Mouse (Mus musculus) MEL (cell line): ENCODE measurements around the gene Fbxo41. TPM values are rescaled to one million over a fixed set of nuclear protein-coding genes. Genes with fewer than 3 reads are reported as not detected.

Source experiments
- DNase-seq: peaks from one replicate; pipeline ENCODE4 v3.0.0; 2011; ENCODE audit warnings: low read depth, low spot score
- H3K27ac ChIP-seq: 2 replicates; pipeline ENCODE4 v1.5.1; 2012; ENCODE audit warnings: low read depth, mild to moderate bottlenecking, control low read depth, low read length, moderate library complexity; ENCODE audit not compliant: control insufficient read depth
- H3K27me3 ChIP-seq, 2 experiments: fragments of 150-350 bp in 1 of 2; sonication (generic) in 1 of 2; 2 replicates each; pipeline ENCODE4 v1.6.1; 2012; ENCODE audit warnings: low read length in 2 of 2, mild to moderate bottlenecking in 2 of 2, improper control_type of control experiment in 1 of 2, moderate library complexity in 1 of 2; ENCODE audit not compliant: insufficient read depth in 2 of 2, control insufficient read depth in 1 of 2
- H3K36me3 ChIP-seq, 2 experiments: 2 replicates each; pipeline ENCODE4 v1.6.1; 2012 to 2014; ENCODE audit warnings: low read length in 2 of 2, improper control_type of control experiment in 1 of 2, inconsistent platforms in 1 of 2, mild to moderate bottlenecking in 1 of 2; ENCODE audit not compliant: insufficient read depth in 2 of 2, control insufficient read depth in 1 of 2
- H3K4me1 ChIP-seq, 2 experiments: fragments of 150-350 bp in 1 of 2; sonication (generic) in 1 of 2; 2 replicates each; pipeline ENCODE4 v1.6.1; 2012; ENCODE audit warnings: low read length in 2 of 2, improper control_type of control experiment in 1 of 2, mild to moderate bottlenecking in 1 of 2; ENCODE audit not compliant: insufficient read depth in 2 of 2, control insufficient read depth in 1 of 2
- H3K4me3 ChIP-seq, 2 experiments: fragments of 150-350 bp in 1 of 2; sonication (generic) in 1 of 2; 2 replicates each; pipeline ENCODE4 v1.5.1; 2012; ENCODE audit warnings: low read depth in 2 of 2, low read length in 2 of 2, mild to moderate bottlenecking in 2 of 2, moderate library complexity in 2 of 2, control low read depth in 1 of 2, improper control_type of control experiment in 1 of 2; ENCODE audit not compliant: control insufficient read depth in 1 of 2, insufficient read depth in 1 of 2
- H3K79me2 ChIP-seq: 2 replicates; pipeline ENCODE4 v1.6.1; 2012; ENCODE audit warnings: mild to moderate bottlenecking, low read length, moderate library complexity; ENCODE audit not compliant: control insufficient read depth, poor library complexity, insufficient read depth
- H3K9ac ChIP-seq: 2 replicates; pipeline ENCODE4 v1.6.1; 2012; ENCODE audit warnings: low read depth, mild to moderate bottlenecking, control low read depth, low read length, moderate library complexity; ENCODE audit not compliant: control insufficient read depth, poor library complexity, severe bottlenecking
- H3K9me3 ChIP-seq: fragments of 150-350 bp; sonication (generic); replicated peaks from 2 replicates; pipeline ENCODE4 v1.6.1; 2012; ENCODE audit warnings: mild to moderate bottlenecking, low read length, improper control_type of control experiment, moderate library complexity; ENCODE audit not compliant: insufficient read depth
- CHD1 ChIP-seq: IDR thresholded peaks from 2 replicates; pipeline ENCODE4 v1.6.1; 2012; ENCODE audit warnings: low read depth, mild to moderate bottlenecking, inconsistent platforms, low read length, improper control_type of control experiment
- CHD2 ChIP-seq: IDR thresholded peaks from 2 replicates; pipeline ENCODE4 v1.6.1; 2011; ENCODE audit warnings: low read length, improper control_type of control experiment
- E2F4 ChIP-seq: IDR thresholded peaks from 2 replicates; pipeline ENCODE4 v1.6.1; 2011; ENCODE audit warnings: low read depth, low read length, improper control_type of control experiment, borderline replicate concordance
- ELF1 ChIP-seq: IDR thresholded peaks from 2 replicates; pipeline ENCODE4 v1.6.1; 2014; ENCODE audit warnings: low read depth, mild to moderate bottlenecking, inconsistent platforms, low read length, improper control_type of control experiment, moderate library complexity
- ETS1 ChIP-seq: IDR thresholded peaks from 2 replicates; pipeline ENCODE4 v1.6.1; 2012; ENCODE audit warnings: low read depth, mild to moderate bottlenecking, inconsistent platforms, low read length, improper control_type of control experiment, moderate library complexity
- HCFC1 ChIP-seq: IDR thresholded peaks from 2 replicates; pipeline ENCODE4 v1.6.1; 2012; ENCODE audit warnings: low read depth, mild to moderate bottlenecking, inconsistent platforms, low read length, improper control_type of control experiment, moderate library complexity
- KAT2A ChIP-seq: conservative IDR thresholded peaks from 2 replicates; pipeline ENCODE4 v1.6.1; 2012; ENCODE audit warnings: low read depth, low read length, improper control_type of control experiment, inconsistent platforms
- MAX ChIP-seq: IDR thresholded peaks from 2 replicates; pipeline ENCODE4 v1.6.1; 2011; ENCODE audit warnings: low read length, improper control_type of control experiment
- MEF2A ChIP-seq: IDR thresholded peaks from 2 replicates; pipeline ENCODE4 v1.6.1; 2014; ENCODE audit warnings: low read depth, mild to moderate bottlenecking, inconsistent platforms, low read length, improper control_type of control experiment; ENCODE audit not compliant: poor library complexity, insufficient replicate concordance, severe bottlenecking; ENCODE audit errors: extremely low read depth
- NELFE ChIP-seq: IDR thresholded peaks from 2 replicates; pipeline ENCODE4 v1.6.1; 2011; ENCODE audit warnings: low read depth, low read length, improper control_type of control experiment
- NRF1 ChIP-seq: IDR thresholded peaks from 2 replicates; pipeline ENCODE4 v1.6.1; 2014; ENCODE audit warnings: low read depth, mild to moderate bottlenecking, inconsistent platforms, low read length, improper control_type of control experiment, moderate library complexity; ENCODE audit not compliant: poor library complexity, insufficient read depth, severe bottlenecking
- POLR2A ChIP-seq, 2 experiments: IDR thresholded peaks; 2 replicates each; pipeline ENCODE4 v1.6.1; 2011 to 2012; ENCODE audit warnings: low read length in 2 of 2, mild to moderate bottlenecking in 2 of 2, control low read depth in 1 of 2, improper control_type of control experiment in 1 of 2, low read depth in 1 of 2, moderate library complexity in 1 of 2; ENCODE audit not compliant: control insufficient read depth in 1 of 2, insufficient read depth in 1 of 2, poor library complexity in 1 of 2
- UBTF ChIP-seq: IDR thresholded peaks from 2 replicates; pipeline ENCODE4 v1.6.1; 2012; ENCODE audit warnings: low read depth, mild to moderate bottlenecking, inconsistent platforms, low read length, improper control_type of control experiment, moderate library complexity, borderline replicate concordance; ENCODE audit not compliant: insufficient read depth
- ZMIZ1 ChIP-seq: IDR thresholded peaks from 2 replicates; pipeline ENCODE4 v1.6.1; 2012; ENCODE audit warnings: low read depth, mild to moderate bottlenecking, inconsistent platforms, low read length, improper control_type of control experiment, moderate library complexity
- polyA plus RNA-seq, 2 experiments: library from polyadenylated mRNA; stranded (reverse) in 1 of 2; unstranded in 1 of 2; fragments of >175 nt in 1 of 2; fragments of >200 nt in 1 of 2; gene quantifications; 2 replicates each; pipeline versions ENCODE4 v1.2.1 to v1.2.4; 2012; ENCODE audit warnings: low replicate concordance in 2 of 2, low read depth in 1 of 2; ENCODE audit not compliant: insufficient read length in 2 of 2, insufficient read depth in 1 of 2, missing spikeins in 1 of 2
- total RNA-seq: library from RNA; depleted of rRNA; stranded (reverse); fragments of 300-350 nt; gene quantifications from 2 replicates; pipeline ENCODE4 v1.2.3, GENCODE M21; 2012

Fbxo41 gene
- total and polyA plus RNA-seq, 3 experiments, result 0.01 to 0.04 TPM; not detected in 1

DNA sequence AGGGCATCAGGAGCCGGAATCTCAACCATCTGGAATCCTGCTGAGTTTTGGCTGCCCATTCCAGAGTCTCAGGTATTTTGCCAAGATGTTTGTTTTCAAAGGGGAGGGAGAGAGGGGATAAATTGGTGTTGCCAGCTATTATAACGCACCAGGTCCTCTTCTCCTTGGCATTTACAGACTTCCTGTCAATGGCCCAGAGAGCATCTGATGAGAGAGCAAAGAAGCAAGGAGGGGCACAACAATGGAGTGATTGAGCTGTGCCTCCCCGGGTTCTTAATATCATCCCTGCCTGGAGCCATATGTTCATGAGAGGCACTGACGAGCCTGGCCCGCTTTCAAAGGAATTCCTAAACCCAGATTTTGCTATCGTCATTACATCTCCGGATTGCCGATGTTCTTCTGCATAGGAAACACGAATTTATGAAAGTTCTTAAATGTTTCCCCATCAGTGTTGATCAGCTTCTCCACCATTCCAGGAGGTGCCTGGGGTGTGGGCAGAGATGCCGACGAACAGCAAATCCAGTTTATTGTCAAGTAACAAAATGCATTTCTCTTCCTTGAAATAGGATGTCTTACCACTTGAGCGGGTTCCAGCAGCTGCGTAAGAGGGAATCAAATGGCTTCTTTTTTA is 41.6 kb upstream of the Fbxo41 start:
- H3K27ac ChIP-seq, result no peak overlapping the region
- H3K4me1 ChIP-seq, result peaks cover 6 to 8% of the 10 kb centered on the region in 2 experiments
- no peaks in the 10 kb centered on the region for H3K9me3 ChIP-seq
- H3K79me2 ChIP-seq, result no peaks in the 10 kb centered on the region
- peaks cover 0 to 1% of the 10 kb centered on the region in 2 experiments; a peak in 2 of 4 replicates for H3K27me3 ChIP-seq
- DNase-seq, result no peak
- peaks cover 0 to 13% of the 10 kb centered on the region in 2 experiments; a peak in 2 of 4 replicates for H3K36me3 ChIP-seq
- no peak overlapping the region for H3K4me3 ChIP-seq
- H3K9ac ChIP-seq, result no peak overlapping the region
- TF ChIP-seq NRF1, result no peak
- TF ChIP-seq MAX, result no peak
- no peak for TF ChIP-seq CHD2
- no peak for TF ChIP-seq ELF1
- no peak for TF ChIP-seq ZMIZ1
- TF ChIP-seq ETS1, result no peak
- no peak for TF ChIP-seq E2F4

DNA sequence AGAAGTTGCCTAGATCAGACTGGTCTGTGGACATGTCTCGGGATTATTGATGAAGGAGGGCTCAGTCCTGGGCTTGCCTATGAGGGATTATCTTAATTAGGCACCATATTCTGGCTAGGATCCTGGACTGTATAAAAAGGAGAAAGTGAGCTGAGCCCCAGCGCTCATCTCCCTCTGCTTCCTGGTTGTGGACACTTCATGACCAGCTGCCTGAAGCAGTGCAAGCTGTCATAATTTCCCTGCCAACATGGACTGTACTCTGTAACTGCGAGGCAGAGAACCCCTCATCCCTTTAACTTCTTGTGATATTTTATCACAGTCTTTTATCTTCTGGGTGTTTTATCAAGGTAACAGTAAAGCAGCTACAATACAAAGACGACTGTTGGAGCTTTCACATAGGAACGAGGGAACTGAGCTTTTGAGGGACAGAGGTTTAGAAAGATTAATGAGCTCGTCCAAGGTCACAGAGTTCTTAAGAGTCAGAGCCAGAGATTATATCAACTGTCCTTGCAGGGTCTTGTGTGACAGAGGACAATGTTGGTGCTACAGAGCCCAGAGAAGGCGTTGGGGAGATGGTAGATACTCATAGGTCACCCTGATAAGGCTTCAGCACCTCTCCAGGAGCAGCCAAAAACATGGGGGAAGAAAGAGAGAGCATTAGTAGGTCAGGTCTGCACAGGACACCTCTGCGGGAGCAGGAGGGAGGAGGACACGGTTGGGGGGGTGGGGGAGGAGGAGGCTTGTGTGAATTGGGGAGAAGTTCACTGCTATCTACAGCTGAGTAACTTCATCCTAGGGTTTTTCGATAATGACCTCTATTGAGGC is 40.8 kb upstream of the Fbxo41 start:
- peaks cover 0 to 1% of the 10 kb centered on the region in 2 experiments; a peak in 2 of 4 replicates for H3K27me3 ChIP-seq
- peaks cover 0 to 9% of the 10 kb centered on the region in 2 experiments; a peak in 2 of 4 replicates for H3K36me3 ChIP-seq
- no peak overlapping the region for H3K9ac ChIP-seq
- H3K4me1 ChIP-seq, result peaks cover 6 to 7% of the 10 kb centered on the region in 2 experiments
- no peak overlapping the region for H3K4me3 ChIP-seq
- DNase-seq, result no peak
- H3K79me2 ChIP-seq, result no peaks in the 10 kb centered on the region
- TF ChIP-seq CHD1 (no peak), NELFE (no peak), HCFC1 (no peak), MEF2A (no peak), POLR2A (IDR thresholded peaks at IDR 0.05; ENCODE audit: control insufficient read depth in 1 of 2, insufficient read depth in 1 of 2, low read depth in 1 of 2, low read length in 2 of 2, poor library complexity in 1 of 2) (no peak), MAX (no peak), KAT2A (no peak), UBTF (no peak)
- TF ChIP-seq, all 39 proteins: peak for 0
- no peaks in the 10 kb centered on the region for H3K9me3 ChIP-seq
- no peak overlapping the region for H3K27ac ChIP-seq
